Mouse (Mus musculus) intestine, embryonic 16.5 days (tissue): ENCODE data around the gene Wdr38. TPM values are rescaled to one million over a fixed set of nuclear protein-coding genes. Genes with fewer than 3 reads are reported as not detected.

Source experiments
- polyA plus RNA-seq: library from polyadenylated mRNA; unstranded; fragments of >200 nt; fragmentation: Nextera tagmentation; extraction: Ambion mirVana; gene quantifications from 2 replicates; pipeline ENCODE4 v1.2.1, GENCODE M21; 2015

Wdr38 gene
- polyA plus RNA-seq, 1 experiment from 2014 or later = 1.7 TPM

Other genes with a start within 250 kb of the Wdr38 start
- gene Nr6a1, start 69.8 kb upstream of the Wdr38 start, polyA plus RNA-seq = 1.4 and 1.7 TPM in 2 replicates
- 1.8 and 2.1 TPM in 2 replicates for gene Olfml2a, start 65.5 kb upstream of the Wdr38 start, polyA plus RNA-seq
- 84.0 and 92.7 TPM in 2 replicates for gene Arpc5l, start 7.9 kb downstream of the Wdr38 start, polyA plus RNA-seq
- gene Rpl35, start 8.1 kb downstream of the Wdr38 start, polyA plus RNA-seq = 800 and 859 TPM in 2 replicates
- 29.9 and 30.4 TPM in 2 replicates for gene Golga1, start 68.1 kb downstream of the Wdr38 start, polyA plus RNA-seq
- gene Scai, start 193.3 kb downstream of the Wdr38 start, polyA plus RNA-seq = 3.9 and 4.2 TPM in 2 replicates
- 70.4 and 72.4 TPM in 2 replicates for gene Ppp6c, start 229.0 kb downstream of the Wdr38 start, polyA plus RNA-seq